Mouse (Mus musculus) MEL (cell line): ENCODE results near the gene Omt2b.
"Not testable (repeated sequence)": the region's sequence is repeated elsewhere in the genome, so short reads cannot be mapped to it uniquely, and the experiment has no call there.

Experiments
- CTCF ChIP-seq, 3 experiments: IDR thresholded peaks in 2 of 3; conservative IDR thresholded peaks in 1 of 3; 2 replicates each; pipeline ENCODE4 v1.5.1; 2011 to 2012; ENCODE audit warnings: low read length in 3 of 3, low read depth in 2 of 3, mild to moderate bottlenecking in 2 of 3, improper control_type of control experiment in 1 of 3, inconsistent platforms in 1 of 3, mixed read lengths in 1 of 3, moderate library complexity in 1 of 3; ENCODE audit not compliant: control insufficient read depth in 1 of 3, insufficient read depth in 1 of 3, poor library complexity in 1 of 3, severe bottlenecking in 1 of 3
- EP300 ChIP-seq, 2 experiments: IDR thresholded peaks; 2 replicates each; pipeline ENCODE4 v1.6.1; 2011; ENCODE audit warnings: improper control_type of control experiment in 2 of 2, low read length in 2 of 2, low read depth in 1 of 2, mild to moderate bottlenecking in 1 of 2
- GATA1 ChIP-seq: IDR thresholded peaks from 2 replicates; pipeline ENCODE4 v1.6.1; 2011; ENCODE audit warnings: low read depth, low read length, improper control_type of control experiment

GRCm38 (mm10) chr9:78327289-78327688 lies at the start of gene Omt2b:
- TF ChIP-seq EP300 (IDR thresholded peaks at IDR 0.05; ENCODE audit: low read depth in 1 of 2, low read length in 2 of 2); CTCF (IDR thresholded peaks at IDR 0.05 in 2 of 3, conservative IDR thresholded peaks at IDR 0.05 in 1 of 3; ENCODE audit: control insufficient read depth in 1 of 3, insufficient read depth in 1 of 3, low read depth in 2 of 3, low read length in 3 of 3, poor library complexity in 1 of 3, severe bottlenecking in 1 of 3); GATA1: not testable (repeated sequence)
